Mouse (Mus musculus) hindbrain, embryonic 16.5 days (tissue): ENCODE measurements around the gene Isca1. TPM values are rescaled to one million over a fixed set of nuclear protein-coding genes. Genes with fewer than 3 reads are reported as not detected.
"Not testable (repeated sequence)": the region's sequence is repeated elsewhere in the genome, so short reads cannot be mapped to it uniquely, and the experiment has no call there.

Experiments
- ATAC-seq: fragments of 200-750 bp; cut with Nextera tagmentation; 2 replicates; pipeline ENCODE4 v1.8.0; 2017; ENCODE audit warnings: moderate TSS enrichment, moderate library complexity
- H3K27ac ChIP-seq: fragments of 300-500 bp; sonication (generic); 2 replicates; pipeline ENCODE4 v1.5.1; 2014; ENCODE audit warnings: low read depth, mild to moderate bottlenecking, control low read depth, low read length, moderate library complexity
- H3K27me3 ChIP-seq: fragments of 300-500 bp; sonication (generic); replicated peaks from 2 replicates; pipeline ENCODE4 v1.6.1; 2014; ENCODE audit warnings: low read length; ENCODE audit not compliant: control insufficient read depth, insufficient read depth
- H3K36me3 ChIP-seq: fragments of 300-500 bp; sonication (generic); 2 replicates; pipeline ENCODE4 v1.6.1; 2014; ENCODE audit warnings: mild to moderate bottlenecking, low read length, moderate library complexity, mixed read lengths; ENCODE audit not compliant: control insufficient read depth, insufficient read depth
- H3K4me1 ChIP-seq: fragments of 300-500 bp; sonication (generic); 2 replicates; pipeline ENCODE4 v1.6.1; 2014; ENCODE audit warnings: low read depth, low read length; ENCODE audit not compliant: control insufficient read depth, insufficient read depth
- H3K4me2 ChIP-seq: fragments of 300-500 bp; sonication (generic); 2 replicates; pipeline ENCODE4 v1.6.1; 2014; ENCODE audit warnings: mild to moderate bottlenecking, low read length, control low read depth, moderate library complexity
- H3K4me3 ChIP-seq: fragments of 300-500 bp; sonication (generic); 2 replicates; pipeline ENCODE4 v1.5.1; 2014; ENCODE audit warnings: mild to moderate bottlenecking, low read length, control low read depth, moderate library complexity
- H3K9ac ChIP-seq: fragments of 300-500 bp; sonication (generic); 2 replicates; pipeline ENCODE4 v1.6.1; 2014; ENCODE audit warnings: low read depth, mild to moderate bottlenecking, control low read depth, low read length, moderate library complexity
- H3K9me3 ChIP-seq: fragments of 300-500 bp; sonication (generic); 2 replicates; pipeline ENCODE4 v1.6.1; 2014; ENCODE audit warnings: mild to moderate bottlenecking, low read length, moderate library complexity; ENCODE audit not compliant: control insufficient read depth
- WGBS: fragments of 180-500 bp; shearing (Covaris S2); extraction: QIAGEN DNeasy Blood & Tissue Kit; methylation state at CpG from one replicate; pipeline ENCODE4 v1.1.7; 2014; 5-methylcytosine and 5-hydroxymethylcytosine counted together
- polyA plus RNA-seq: library from polyadenylated mRNA; unstranded; fragments of >200 nt; fragmentation: Nextera tagmentation; extraction: Ambion mirVana; gene quantifications from 2 replicates; pipeline ENCODE4 v1.2.1, GENCODE M21; 2015

Gene Isca1
- polyA plus RNA-seq, 1 experiment from 2014 or later: 168 TPM

DNA sequence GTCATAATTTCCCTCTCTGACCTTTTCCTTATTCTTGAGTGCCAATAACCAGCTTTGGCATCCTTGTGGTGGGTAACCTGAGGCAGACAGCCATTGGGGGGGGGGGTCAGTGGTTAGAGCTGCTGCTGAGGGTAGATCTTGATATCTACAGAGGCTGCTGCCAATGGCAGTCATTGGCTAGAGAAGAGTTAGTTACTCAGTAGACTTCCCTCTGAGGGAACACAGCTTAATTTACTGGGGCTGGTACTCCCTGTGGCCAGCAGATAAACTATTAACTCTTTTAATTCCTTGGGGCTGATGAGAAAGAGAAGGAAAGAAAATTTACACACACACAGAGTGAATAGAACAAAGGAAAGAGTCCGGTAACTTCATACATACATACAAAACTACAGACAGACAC lies 50.1 kb downstream of the Isca1 start:
- 76% methylated on average over 1 of the region's 1 CpGs for WGBS

DNA sequence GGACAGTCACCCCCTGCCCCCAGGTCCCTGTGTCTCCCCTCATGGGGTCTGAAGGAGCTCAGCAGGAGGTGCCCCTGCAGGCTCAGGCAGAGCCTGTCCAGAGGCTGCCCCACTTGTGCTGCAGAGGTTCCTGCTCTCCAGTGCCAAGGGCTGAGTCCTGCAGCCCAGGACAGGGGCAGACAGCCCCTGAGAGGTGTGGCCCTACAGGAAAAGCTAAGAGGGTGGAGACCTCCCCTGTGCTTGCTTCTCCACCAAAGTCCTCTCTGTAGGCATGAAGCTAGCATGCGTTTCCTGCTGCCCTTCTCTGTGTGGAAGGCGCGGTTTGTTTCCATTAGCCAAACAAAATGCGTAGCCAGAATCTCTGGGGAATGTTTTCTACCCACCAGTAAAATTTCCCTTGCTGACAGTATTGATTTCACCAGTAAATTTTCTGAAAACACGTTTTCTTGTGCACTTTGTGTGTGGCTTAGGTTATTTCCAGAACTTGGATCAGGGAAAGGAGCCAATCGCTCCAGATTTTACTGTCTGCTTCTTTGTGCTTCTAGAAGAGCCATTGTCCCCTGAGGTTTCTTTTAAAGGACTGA lies 50.7 kb downstream of the Isca1 start:
- not testable (repeated sequence) for H3K27ac ChIP-seq, H3K27me3 ChIP-seq, ATAC-seq, H3K9ac ChIP-seq, H3K9me3 ChIP-seq, H3K4me1 ChIP-seq, H3K4me2 ChIP-seq, H3K36me3 ChIP-seq, H3K4me3 ChIP-seq
- 33% methylated on average over 6 of the region's 6 CpGs for WGBS

More for the DNA sequence above, 50.1 kb downstream of the Isca1 start:
- no peaks in the 10 kb centered on the region for H3K9me3 ChIP-seq
- no peak overlapping the region for H3K4me3 ChIP-seq
- no peaks in the 10 kb centered on the region for H3K36me3 ChIP-seq
- H3K9ac ChIP-seq: no peak overlapping the region
- ATAC-seq: no peak
- no peaks in the 10 kb centered on the region for H3K27me3 ChIP-seq
- H3K4me2 ChIP-seq: no peak overlapping the region
- no peak overlapping the region for H3K27ac ChIP-seq
- no peaks in the 10 kb centered on the region; the same call in 1 of the 2 replicates for H3K4me1 ChIP-seq

DNA sequence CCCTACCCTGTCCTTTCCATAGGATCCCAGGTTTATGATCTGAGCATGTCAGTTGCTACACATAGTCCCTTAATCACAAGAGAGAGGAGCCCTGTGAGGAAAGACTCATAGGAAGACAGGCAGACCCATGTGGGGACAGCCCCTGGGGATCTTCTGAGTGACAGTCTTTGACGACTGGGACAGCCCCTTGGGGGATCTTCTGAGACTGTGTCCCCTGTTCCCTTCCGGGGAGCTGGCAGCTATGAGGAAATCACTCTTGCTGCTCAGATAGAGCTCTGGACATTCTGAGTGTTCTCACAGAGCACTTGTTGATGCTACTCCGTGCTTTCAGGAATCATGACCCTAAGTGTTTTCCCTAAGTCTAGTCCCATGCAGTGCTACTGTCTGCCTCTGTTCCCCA lies 55.9 kb downstream of the Isca1 start:
- no peak for ATAC-seq
- WGBS: 37% methylated on average over 3 of the region's 3 CpGs
- no peaks in the 10 kb centered on the region for H3K9me3 ChIP-seq
- no peak overlapping the region for H3K9ac ChIP-seq
- H3K4me2 ChIP-seq: no peak overlapping the region
- H3K27me3 ChIP-seq: no peaks in the 10 kb centered on the region
- no peak overlapping the region for H3K27ac ChIP-seq
- no peak overlapping the region for H3K4me3 ChIP-seq
- no peaks in the 10 kb centered on the region for H3K4me1 ChIP-seq
- no peaks in the 10 kb centered on the region for H3K36me3 ChIP-seq

DNA sequence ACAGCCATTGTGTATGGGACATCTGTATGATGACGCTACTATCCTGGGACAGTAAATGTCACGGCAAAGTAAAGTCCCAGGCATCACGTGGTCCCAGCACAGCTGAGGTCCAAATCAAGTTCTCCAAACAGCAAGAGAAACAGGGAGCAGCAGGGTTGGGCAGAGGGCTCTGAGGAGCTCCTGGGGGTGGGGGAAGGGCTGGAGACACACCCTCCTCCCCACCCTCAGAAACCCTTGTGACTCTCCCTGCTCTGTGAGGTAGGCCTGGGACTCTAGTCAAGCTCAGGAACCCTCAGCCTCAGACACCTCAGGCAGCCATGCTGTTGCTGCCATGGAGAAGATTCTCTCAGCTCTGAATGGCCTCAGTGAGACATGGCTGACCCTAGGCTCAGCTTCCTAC lies 57.6 kb downstream of the Isca1 start, which contains the start of gene Spata31d1b:
TSS of gene Spata31d1b (plus strand) at position 301 of the 400 bp plus-strand sequence.
- WGBS: 54% methylated on average over 3 of the region's 3 CpGs
- not testable (repeated sequence) for H3K27ac ChIP-seq, H3K27me3 ChIP-seq, H3K4me2 ChIP-seq, H3K36me3 ChIP-seq, H3K4me1 ChIP-seq, H3K9me3 ChIP-seq, H3K4me3 ChIP-seq, ATAC-seq, H3K9ac ChIP-seq

DNA sequence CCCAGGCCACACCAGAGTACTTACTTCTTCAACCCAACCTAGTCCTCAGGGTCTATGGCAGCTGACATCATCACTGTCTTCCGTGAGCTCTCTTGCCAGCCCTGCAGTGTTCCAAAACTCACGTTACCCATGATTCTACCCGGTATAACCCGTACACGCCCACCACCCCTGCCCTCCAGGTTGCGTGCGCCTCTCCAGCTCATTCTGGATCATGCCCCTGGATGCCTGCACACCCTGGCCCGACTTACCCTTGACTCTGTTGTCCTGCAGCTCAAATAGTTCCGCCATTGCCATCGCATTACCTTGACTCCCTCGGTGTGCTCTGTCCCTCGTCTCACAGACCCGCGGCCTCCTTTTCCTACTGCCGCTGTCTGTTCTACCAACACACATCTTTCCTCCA lies 59.4 kb downstream of the Isca1 start, which contains the start of gene Spata31d1a:
TSS of gene Spata31d1a (minus strand) at position 101 of the 400 bp plus-strand sequence.
- no peak within 1 kb of the TSS for H3K27ac ChIP-seq
- no peak within 1 kb of the TSS for H3K4me2 ChIP-seq
- H3K9ac ChIP-seq: no peak within 1 kb of the TSS
- no peaks in the 10 kb centered on the region for H3K36me3 ChIP-seq
- no peak within 1 kb of the TSS for H3K4me3 ChIP-seq
- H3K27me3 ChIP-seq: no peaks in the 10 kb centered on the region
- H3K4me1 ChIP-seq: no peaks in the 10 kb centered on the region
- 90% methylated on average over 15 of the region's 15 CpGs for WGBS
- ATAC-seq: no peak
- no peaks in the 10 kb centered on the region for H3K9me3 ChIP-seq

Other genes with a start within 250 kb of the Isca1 start
- 69.0 and 73.3 TPM in 2 replicates for gene Agtpbp1, start 184.6 kb downstream of the Isca1 start, polyA plus RNA-seq
- gene Naa35, start 184.6 kb downstream of the Isca1 start, polyA plus RNA-seq: 118 and 127 TPM in 2 replicates
- gene Golm1, start 94.0 kb downstream of the Isca1 start, polyA plus RNA-seq: 21.0 and 26.0 TPM in 2 replicates
- gene 4921517D22Rik, start 75.7 kb downstream of the Isca1 start, polyA plus RNA-seq: not detected in 2 replicates
- gene Spata31d1a, start 59.5 kb downstream of the Isca1 start, polyA plus RNA-seq: 0.12 TPM in 1 of 2 replicates, not detected in the other
- gene Spata31d1b, start 57.5 kb downstream of the Isca1 start, polyA plus RNA-seq: 0.04 TPM in 1 of 2 replicates, not detected in the other
- not detected in 2 replicates for gene Spata31d1d, start 38.1 kb downstream of the Isca1 start, polyA plus RNA-seq
- gene 1700014D04Rik, start 23.1 kb downstream of the Isca1 start, polyA plus RNA-seq: 0.07 and 0.19 TPM in 2 replicates
- gene Gm49354, start 12.4 kb upstream of the Isca1 start, polyA plus RNA-seq: not detected in 2 replicates
- gene Tut7, start 53.3 kb upstream of the Isca1 start, polyA plus RNA-seq: 35.9 and 42.3 TPM in 2 replicates